Mouse (Mus musculus) stomach, postnatal 0 days (tissue): ENCODE results near the gene Eef1akmt4.

Experiments
- CTCF ChIP-seq: IDR thresholded peaks from 2 replicates; pipeline ENCODE4 v1.5.1; 2016; ENCODE audit warnings: antibody characterized with exemption, low read depth, mild to moderate bottlenecking, moderate library complexity
- EP300 ChIP-seq: optimal IDR thresholded peaks from 2 replicates; pipeline ENCODE3; 2016; ENCODE audit warnings: antibody characterized with exemption

DNA sequence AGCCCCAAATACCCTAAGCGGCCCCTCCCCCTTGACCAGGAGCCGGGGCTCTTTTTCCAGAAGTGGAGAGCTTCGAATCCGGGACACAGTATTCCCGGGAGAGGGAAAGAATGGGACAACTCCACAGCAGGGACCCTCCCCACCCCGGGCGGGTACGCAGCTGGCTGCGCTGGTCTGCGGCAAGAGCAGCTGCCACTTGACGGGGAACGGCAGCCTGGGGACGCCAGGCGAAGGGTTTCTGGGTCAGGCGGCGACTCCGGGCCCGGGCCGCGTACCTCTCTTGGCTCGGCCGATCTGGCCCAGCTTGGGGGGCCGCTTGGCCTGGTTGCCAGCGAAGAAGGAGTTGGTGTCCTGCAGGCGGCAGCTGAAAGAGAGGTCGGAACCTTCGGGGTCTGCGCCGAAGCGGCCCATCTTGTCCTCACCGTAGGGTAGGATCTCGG is 9.4 kb downstream of the Eef1akmt4 start:
- TF ChIP-seq CTCF (no peak), EP300 (no peak)
